Mouse (Mus musculus): Measurements from ENCODE around the gene Iyd.

DNA sequence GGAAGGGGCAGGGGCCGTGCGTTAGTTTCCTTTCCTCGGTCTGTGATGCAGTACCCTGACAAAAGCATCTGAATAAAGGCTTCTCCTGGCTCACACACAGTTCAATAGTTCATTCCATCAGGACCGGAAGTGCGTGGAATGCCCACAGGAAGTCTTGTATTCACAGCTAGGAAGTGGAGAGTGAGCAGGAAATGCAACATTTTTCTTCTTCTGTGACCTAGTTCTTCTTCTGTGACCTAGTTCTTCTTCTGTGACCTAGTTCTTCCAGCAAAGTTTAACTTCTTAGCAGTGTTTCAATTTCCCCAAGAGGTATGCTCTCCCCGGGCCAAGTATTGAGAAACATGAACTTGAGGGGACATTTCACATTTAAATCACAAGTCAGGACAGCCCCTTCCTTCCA is 23.6 kb upstream of the Iyd start:
- no peak for TF ChIP-seq CTCF (IDR thresholded peaks at IDR 0.05; ENCODE audit: control insufficient read depth, insufficient read depth, low read length)
- no peak for TF ChIP-seq POLR2A (IDR thresholded peaks at IDR 0.05; ENCODE audit: borderline replicate concordance, control insufficient read depth, low read depth, low read length)
